23 mouse cellular contexts compared by ENCODE assay signal in the genomic region with DNA sequence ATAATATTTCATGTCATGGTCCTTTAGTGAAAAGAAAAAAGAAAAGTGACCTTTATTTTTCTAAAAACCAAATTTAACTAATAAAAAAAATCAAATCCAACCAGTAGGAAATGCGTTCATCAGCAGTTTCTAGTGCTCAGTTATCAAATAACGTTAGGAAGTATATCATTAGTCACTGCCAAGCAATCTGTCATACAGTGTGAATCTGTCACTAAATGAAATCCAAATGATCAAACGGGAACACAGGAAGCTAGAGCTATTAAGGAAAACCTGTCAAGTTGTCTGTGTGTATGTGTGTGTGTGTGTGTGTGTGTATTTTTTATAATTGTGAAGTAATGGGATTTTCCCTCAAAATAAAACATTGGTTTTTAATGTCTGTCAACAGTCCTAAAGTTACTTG.
A peak's percentile ranks its signal among the peaks of the same experiment; 100 is the strongest.
DNase-seq lines count a peak whose midpoint lies in the region; ATAC-seq lines count a peak whose summit lies in the region.
"Had no signal": no experiment of that assay in that cellular context is flagged by ENCODE, and none has a peak within 500 bp of the region (broad histone marks: within the 10 kb centered on the region; RNA-seq: fewer than 3 reads in every experiment).

No protein-coding gene starts in this region.

- no peak overlapping the region for H3K9ac ChIP-seq in hindbrain, embryonic 14.5 days
- no peak overlapping the region for H3K9ac ChIP-seq in hindbrain, embryonic 13.5 days
- no peak overlapping the region for H3K9ac ChIP-seq in forebrain, embryonic 16.5 days (replicated peaks; ENCODE audit: low read depth, low read length)
- H3K9ac ChIP-seq: heart, embryonic 15.5 days; hindbrain, embryonic 15.5 days had no signal

- WGBS in hindbrain, embryonic 14.5 days: 56% methylated on average over 3 of the region's 3 CpGs
- whole genome bisulfite sequencing in hindbrain, embryonic 13.5 days: 56% methylated on average over 3 of the region's 3 CpGs
- WGBS in forebrain, embryonic 16.5 days: 51% methylated on average over 3 of the region's 3 CpGs

- no peak overlapping the region for H3K4me2 ChIP-seq in hindbrain, embryonic 14.5 days (replicated peaks)
- H3K4me2 ChIP-seq in hindbrain, embryonic 13.5 days: no peak overlapping the region
- no peak overlapping the region for H3K4me2 ChIP-seq in forebrain, embryonic 16.5 days (ENCODE audit: low read length)
- H3K4me2 ChIP-seq: heart, embryonic 11.5 days; heart, embryonic 15.5 days; hindbrain, embryonic 15.5 days had no signal

- no peaks in the 10 kb centered on the region for H3K4me1 ChIP-seq in hindbrain, embryonic 14.5 days (replicated peaks; ENCODE audit: control insufficient read depth, insufficient read depth, low read length)
- H3K4me1 ChIP-seq in hindbrain, embryonic 13.5 days (replicated peaks): no peaks in the 10 kb centered on the region
- H3K4me1 ChIP-seq in forebrain, embryonic 16.5 days (replicated peaks; ENCODE audit: control insufficient read depth, insufficient read depth, low read length): no peaks in the 10 kb centered on the region
- H3K4me1 ChIP-seq: embryonic facial prominence, embryonic 10.5 days; heart, embryonic 15.5 days; hindbrain, embryonic 15.5 days had no signal

- H3K27me3 ChIP-seq in hindbrain, embryonic 14.5 days (ENCODE audit: control insufficient read depth, insufficient read depth, low read length): no peaks in the 10 kb centered on the region
- no peaks in the 10 kb centered on the region for H3K27me3 ChIP-seq in hindbrain, embryonic 13.5 days
- H3K27me3 ChIP-seq in forebrain, embryonic 16.5 days (replicated peaks; ENCODE audit: control insufficient read depth, insufficient read depth, low read length): no peaks in the 10 kb centered on the region
- H3K27me3 ChIP-seq: CH12.LX; heart, embryonic 15.5 days; hindbrain, embryonic 15.5 days; Patski had no signal

- H3K4me3 ChIP-seq in hindbrain, embryonic 14.5 days (replicated peaks; ENCODE audit: low read length): no peak overlapping the region
- no peak overlapping the region for H3K4me3 ChIP-seq in hindbrain, embryonic 13.5 days
- H3K4me3 ChIP-seq in forebrain, embryonic 16.5 days (replicated peaks; ENCODE audit: low read length): no peak overlapping the region
- H3K4me3 ChIP-seq: embryonic facial prominence, embryonic 10.5 days; heart, adult 2 months; heart, embryonic 15.5 days; hindbrain, embryonic 15.5 days had no signal

- peak; percentile 10 for DNase-seq in embryo, embryonic 10.5 days (ENCODE audit: low spot score)
- no peak for DNase-seq in embryo, embryonic 10 days (ENCODE audit: low spot score)
- DNase-seq in hindbrain, embryonic 14.5 days (ENCODE audit: low spot score): peak; percentile 52
- DNase-seq in brain, adult 2 months (ENCODE audit: low read depth, low spot score): peak; percentile 20
- no peak for DNase-seq in right cerebral cortex, postnatal 25 days
- DNase-seq: adrenal gland, adult 2 months; adrenal gland, postnatal 36 days; cerebellum, adult 18-20 months; cerebellum, adult 9-11 months; gastrocnemius, postnatal 14 days; heart, adult 2 months; heart, postnatal 14 days; kidney, adult 2 months had no signal

- H3K36me3 ChIP-seq in hindbrain, embryonic 14.5 days (replicated peaks; ENCODE audit: control insufficient read depth, insufficient read depth): no peaks in the 10 kb centered on the region
- H3K36me3 ChIP-seq in hindbrain, embryonic 13.5 days: no peaks in the 10 kb centered on the region
- H3K36me3 ChIP-seq in forebrain, embryonic 16.5 days (ENCODE audit: control insufficient read depth, insufficient read depth): no peaks in the 10 kb centered on the region
- H3K36me3 ChIP-seq: embryonic facial prominence, embryonic 10.5 days; heart, embryonic 15.5 days; hindbrain, embryonic 15.5 days had no signal

- no peak for ATAC-seq in hindbrain, embryonic 14.5 days (ENCODE audit: low FRiP score)
- ATAC-seq in hindbrain, embryonic 13.5 days (ENCODE audit: low FRiP score): no peak
- peak; percentile 93 for ATAC-seq in forebrain, embryonic 16.5 days
- ATAC-seq: activated CD4-positive, CD25-positive, alpha-beta regulatory T cell, adult 4 months; intestine, embryonic 16.5 days; Patski had no signal

- no peak overlapping the region for H3K27ac ChIP-seq in hindbrain, embryonic 14.5 days
- no peak overlapping the region for H3K27ac ChIP-seq in hindbrain, embryonic 13.5 days
- no peak overlapping the region for H3K27ac ChIP-seq in forebrain, embryonic 16.5 days (ENCODE audit: low read length)
- H3K27ac ChIP-seq: embryonic facial prominence, embryonic 10.5 days; heart, adult 2 months; heart, embryonic 15.5 days; hindbrain, embryonic 15.5 days had no signal

- no peaks in the 10 kb centered on the region for H3K9me3 ChIP-seq in hindbrain, embryonic 14.5 days (ENCODE audit: control insufficient read depth, low read length)
- no peaks in the 10 kb centered on the region for H3K9me3 ChIP-seq in hindbrain, embryonic 13.5 days
- H3K9me3 ChIP-seq in forebrain, embryonic 16.5 days (ENCODE audit: control insufficient read depth, low read length): no peaks in the 10 kb centered on the region
- H3K9me3 ChIP-seq: embryonic facial prominence, embryonic 10.5 days; heart, embryonic 15.5 days; hindbrain, embryonic 15.5 days had no signal

Comparison
In these comparisons a context has a peak if more than half of its experiments do, and no peak if none do; other contexts are left out.
1. DNase-seq: peak in embryo, embryonic 10.5 days (single experiment), hindbrain, embryonic 14.5 days (single experiment) and brain, adult 2 months (single experiment); none in embryo, embryonic 10 days (single experiment) and right cerebral cortex, postnatal 25 days (single experiment).